Mouse (Mus musculus) midbrain, embryonic 14.5 days (tissue): ENCODE measurements around the gene Cs. TPM values are rescaled to one million over a fixed set of nuclear protein-coding genes. Genes with fewer than 3 reads are reported as not detected.

Source experiments
- ATAC-seq: fragments of 200-750 bp; cut with Nextera tagmentation; 2 replicates; pipeline ENCODE4 v1.8.0; 2017; ENCODE audit warnings: moderate number of reproducible peaks, moderate library complexity; ENCODE audit not compliant: low FRiP score, low TSS enrichment
- DNase-seq: peaks from one replicate; pipeline ENCODE4 v3.0.0-alpha.2; 2015
- H3K27ac ChIP-seq: fragments of 300-500 bp; sonication (generic); replicated peaks from 2 replicates; pipeline ENCODE4 v1.5.1; 2014; ENCODE audit warnings: mild to moderate bottlenecking, low read depth, low read length, moderate library complexity
- H3K27me3 ChIP-seq: fragments of 300-500 bp; sonication (generic); 2 replicates; pipeline ENCODE4 v1.6.1; 2014; ENCODE audit warnings: low read length, control low read depth, mixed read lengths; ENCODE audit not compliant: control insufficient read depth, insufficient read depth
- H3K36me3 ChIP-seq: fragments of 300-500 bp; sonication (generic); 2 replicates; pipeline ENCODE4 v1.6.1; 2014; ENCODE audit warnings: low read length, control low read depth; ENCODE audit not compliant: control insufficient read depth, insufficient read depth
- H3K4me1 ChIP-seq: fragments of 300-500 bp; sonication (generic); 2 replicates; pipeline ENCODE4 v1.6.1; 2014; ENCODE audit warnings: mild to moderate bottlenecking, antibody characterized with exemption, low read length, control low read depth; ENCODE audit not compliant: control insufficient read depth, insufficient read depth
- H3K4me2 ChIP-seq: fragments of 300-500 bp; sonication (generic); 2 replicates; pipeline ENCODE4 v1.6.1; 2014; ENCODE audit warnings: mild to moderate bottlenecking, low read length, moderate library complexity
- H3K4me3 ChIP-seq: fragments of 300-500 bp; sonication (generic); replicated peaks from 2 replicates; pipeline ENCODE4 v1.5.1; 2014; ENCODE audit warnings: low read depth, low read length
- H3K9ac ChIP-seq: fragments of 300-500 bp; sonication (generic); replicated peaks from 2 replicates; pipeline ENCODE4 v1.6.1; 2014; ENCODE audit warnings: mild to moderate bottlenecking, low read length, moderate library complexity
- H3K9me3 ChIP-seq: fragments of 300-500 bp; sonication (generic); 2 replicates; pipeline ENCODE4 v1.6.1; 2016; ENCODE audit warnings: low read length, control low read depth, mixed read lengths; ENCODE audit not compliant: control insufficient read depth
- WGBS: fragments of 180-500 bp; shearing (Covaris S2); extraction: QIAGEN DNeasy Blood & Tissue Kit; methylation state at CpG from one replicate; pipeline ENCODE4 v1.1.7; 2014; 5-methylcytosine and 5-hydroxymethylcytosine counted together
- polyA plus RNA-seq: library from polyadenylated mRNA; unstranded; fragments of >200 nt; fragmentation: Nextera tagmentation; extraction: Ambion mirVana; gene quantifications from 2 replicates; pipeline ENCODE4 v1.2.1, GENCODE M21; 2014

The Cs gene
- polyA plus RNA-seq, 1 experiment from 2014 or later: 247 TPM

DNA sequence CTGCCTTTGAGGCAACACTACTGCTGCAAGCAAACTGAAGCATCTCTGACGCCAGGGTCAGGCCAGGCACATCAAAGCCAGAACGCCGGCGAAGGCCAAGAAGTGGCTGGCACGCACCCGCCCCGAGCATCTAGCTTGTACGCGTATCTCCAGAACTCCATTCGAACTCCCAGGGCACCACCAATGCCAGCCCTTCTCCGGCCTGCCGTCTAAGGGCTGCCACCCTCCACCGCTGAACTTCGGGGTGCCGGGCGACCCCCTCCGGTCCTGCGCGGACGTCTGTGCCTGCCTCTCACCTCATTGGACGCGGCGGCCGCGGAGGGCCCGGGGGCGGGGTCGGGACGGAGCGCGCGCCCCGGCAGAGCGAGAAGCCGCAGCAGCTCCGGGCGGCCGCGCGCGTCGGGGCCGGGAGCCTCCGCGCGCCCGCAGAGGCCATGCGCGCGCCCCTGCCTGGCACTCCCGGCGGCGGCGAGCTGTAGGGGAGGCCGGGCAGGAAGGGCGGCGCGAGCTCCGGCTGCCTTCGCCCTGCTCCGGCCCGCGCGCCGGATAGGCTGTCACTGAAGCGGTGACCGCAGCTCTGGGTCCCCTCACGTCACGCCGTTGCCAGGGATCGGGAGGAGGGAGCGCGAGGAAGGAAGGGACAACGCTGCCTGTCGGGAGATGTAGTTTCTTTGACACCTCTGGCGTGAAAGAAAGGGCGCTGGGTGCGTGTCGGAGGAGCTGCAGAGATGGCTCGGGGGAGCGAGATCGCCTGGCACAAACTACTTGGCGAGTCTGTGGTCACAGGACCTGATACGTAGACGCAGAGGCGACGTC is 31.1 kb downstream of the Cs start, which contains the start of gene Coq10a:
Gene Coq10a, minus strand, starts transcription at position 596 of the 816 bp plus-strand sequence.
- H3K9ac ChIP-seq: peak within 1 kb of the TSS; percentile 74
- WGBS: under 1% methylated on average over 84 of the region's 87 CpGs
- peak within 1 kb of the TSS; percentile 61 for H3K4me3 ChIP-seq
- H3K4me2 ChIP-seq: peak within 1 kb of the TSS; percentile 91
- H3K4me1 ChIP-seq: peaks cover 17% of the 10 kb centered on the region
- peaks cover 8% of the 10 kb centered on the region for H3K36me3 ChIP-seq
- H3K27me3 ChIP-seq: no peaks in the 10 kb centered on the region
- H3K9me3 ChIP-seq: no peaks in the 10 kb centered on the region
- ATAC-seq (peak; percentile 94), DNase-seq (peak; percentile 95)
- H3K27ac ChIP-seq: peak within 1 kb of the TSS; percentile 98

DNA sequence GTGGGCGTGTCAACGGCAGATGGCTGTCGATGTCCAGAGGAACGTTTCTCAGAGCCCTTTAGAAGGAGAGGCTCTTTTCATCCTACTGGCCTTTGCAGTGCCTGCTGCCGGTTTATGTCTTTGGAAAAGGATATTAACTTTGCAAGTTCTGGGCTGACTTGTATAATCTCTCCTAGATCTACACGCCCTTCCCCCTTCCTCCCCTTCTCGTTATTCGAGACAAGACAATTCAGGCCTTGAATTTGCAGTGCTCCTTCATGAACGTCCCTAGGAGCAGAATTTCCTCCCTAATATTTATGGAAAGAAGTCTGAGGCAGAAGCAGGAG is 31.6 kb downstream of the Cs start:
- peak overlapping the region; percentile 91 for H3K4me2 ChIP-seq
- H3K4me3 ChIP-seq: peak overlapping the region; percentile 61
- 6% methylated on average over 9 of the region's 9 CpGs for WGBS
- H3K27me3 ChIP-seq: no peaks in the 10 kb centered on the region
- no peaks in the 10 kb centered on the region for H3K9me3 ChIP-seq
- peak overlapping the region; percentile 98 for H3K27ac ChIP-seq
- H3K36me3 ChIP-seq: peaks cover 5% of the 10 kb centered on the region; the same call in 1 of the 2 replicates
- DNase-seq (no peak), ATAC-seq (no peak; the same call in 1 of the 2 replicates)
- H3K9ac ChIP-seq: peak overlapping the region; percentile 74
- H3K4me1 ChIP-seq: peaks cover 17% of the 10 kb centered on the region

DNA sequence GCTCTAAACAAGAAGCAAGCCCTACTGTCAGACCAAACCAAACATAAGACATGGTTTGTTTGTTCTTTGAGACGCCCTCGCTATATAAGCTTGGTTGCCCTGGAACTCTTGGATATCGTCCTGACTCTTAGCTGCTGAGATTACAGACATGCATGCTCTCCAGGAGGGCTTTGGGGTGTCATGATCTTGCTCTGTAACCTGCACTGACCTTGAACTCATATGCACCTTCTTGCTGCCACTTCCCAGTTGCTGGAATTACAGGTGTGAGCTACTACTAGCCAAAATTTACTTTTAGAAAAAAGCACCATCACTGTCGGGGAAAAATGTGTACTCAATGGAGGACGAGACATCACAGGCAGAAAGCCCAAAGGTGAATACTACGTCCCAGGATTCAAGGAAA is 32.1 kb downstream of the Cs start:
- no peak for DNase-seq
- ATAC-seq: no peak
- Histone ChIP-seq H3K4me3 (peak overlapping the region; percentile 61), H3K4me1 (peaks cover 17% of the 10 kb centered on the region), H3K4me2 (peak overlapping the region; percentile 91), H3K9ac (peak overlapping the region; percentile 74; the same call in 1 of the 2 replicates), H3K9me3 (no peaks in the 10 kb centered on the region), H3K27ac (peak overlapping the region; percentile 98), H3K36me3 (peaks cover under 1% of the 10 kb centered on the region; the same call in 1 of the 2 replicates), H3K27me3 (no peaks in the 10 kb centered on the region)
- WGBS: 76% methylated on average over 6 of the region's 6 CpGs

- DNase-seq: no peak
- Histone ChIP-seq H3K27me3 (no peaks in the 10 kb centered on the region), H3K4me2 (no peak overlapping the region), H3K27ac (no peak overlapping the region), H3K36me3 (no peaks in the 10 kb centered on the region; the same call in 1 of the 2 replicates), H3K4me1 (peaks cover 17% of the 10 kb centered on the region), H3K4me3 (no peak overlapping the region), H3K9ac (no peak overlapping the region), H3K9me3 (no peaks in the 10 kb centered on the region)
- 60% methylated on average over 6 of the region's 6 CpGs for WGBS
- no peak for ATAC-seq
These were observed 32.5 kb downstream of the Cs start for GRCm38 (mm10) chr10:128370021-128370420.

DNA sequence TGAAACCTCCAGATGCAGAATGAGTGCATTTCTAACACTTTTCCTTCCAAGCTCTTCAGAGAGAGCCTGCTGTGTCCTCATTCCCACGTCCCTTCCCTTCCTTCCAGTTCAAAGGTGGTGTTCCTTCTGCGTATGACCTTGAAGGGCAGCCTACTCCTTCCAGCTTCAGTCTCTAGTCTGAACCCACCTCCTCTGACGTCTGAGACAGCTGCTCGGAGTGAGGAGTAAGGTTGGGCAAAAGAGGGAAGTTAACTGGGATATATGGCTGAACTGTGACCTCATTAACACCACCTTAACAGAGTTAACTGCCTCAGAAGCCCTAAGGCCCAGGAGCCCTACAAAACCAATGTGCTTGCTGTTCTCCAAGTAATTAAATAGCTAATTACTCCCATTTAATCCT is 33.1 kb downstream of the Cs start:
- WGBS: 69% methylated on average over 4 of the region's 4 CpGs
- no peak for ATAC-seq
- H3K4me2 ChIP-seq: no peak overlapping the region

DNA sequence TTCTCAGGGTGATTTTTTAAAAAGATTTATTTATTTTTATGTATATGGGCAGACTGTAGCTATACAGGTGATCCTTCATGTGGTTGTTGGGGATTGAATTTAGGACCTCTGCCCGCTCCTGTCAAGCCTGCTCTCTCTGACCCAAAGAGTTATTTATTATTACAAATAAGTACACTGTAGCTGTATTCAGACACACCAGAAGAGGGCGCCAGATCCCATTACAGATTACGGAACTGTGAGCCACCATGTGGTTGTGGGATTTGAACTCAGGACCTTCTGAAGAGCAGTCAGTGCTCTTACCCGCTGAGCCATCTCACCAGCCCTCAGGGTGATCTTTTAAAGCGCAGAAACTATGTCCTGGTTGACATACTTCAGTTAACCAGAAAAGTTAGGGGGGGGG is 34.6 kb downstream of the Cs start:
- H3K27ac ChIP-seq: no peak overlapping the region
- no peak overlapping the region for H3K4me3 ChIP-seq
- WGBS: 81% methylated on average over 5 of the region's 5 CpGs
- no peak overlapping the region for H3K4me2 ChIP-seq
- no peaks in the 10 kb centered on the region for H3K27me3 ChIP-seq
- H3K4me1 ChIP-seq: peaks cover 21% of the 10 kb centered on the region
- no peaks in the 10 kb centered on the region for H3K9me3 ChIP-seq
- ATAC-seq (no peak), DNase-seq (no peak)
- H3K36me3 ChIP-seq: no peaks in the 10 kb centered on the region
- no peak overlapping the region for H3K9ac ChIP-seq

More for the DNA sequence above, 33.1 kb downstream of the Cs start:
- Histone ChIP-seq H3K9me3 (no peaks in the 10 kb centered on the region), H3K9ac (no peak overlapping the region), H3K36me3 (no peaks in the 10 kb centered on the region), H3K27me3 (no peaks in the 10 kb centered on the region), H3K4me1 (peaks cover 17% of the 10 kb centered on the region), H3K4me3 (no peak overlapping the region), H3K27ac (no peak overlapping the region)
- no peak for DNase-seq

DNA sequence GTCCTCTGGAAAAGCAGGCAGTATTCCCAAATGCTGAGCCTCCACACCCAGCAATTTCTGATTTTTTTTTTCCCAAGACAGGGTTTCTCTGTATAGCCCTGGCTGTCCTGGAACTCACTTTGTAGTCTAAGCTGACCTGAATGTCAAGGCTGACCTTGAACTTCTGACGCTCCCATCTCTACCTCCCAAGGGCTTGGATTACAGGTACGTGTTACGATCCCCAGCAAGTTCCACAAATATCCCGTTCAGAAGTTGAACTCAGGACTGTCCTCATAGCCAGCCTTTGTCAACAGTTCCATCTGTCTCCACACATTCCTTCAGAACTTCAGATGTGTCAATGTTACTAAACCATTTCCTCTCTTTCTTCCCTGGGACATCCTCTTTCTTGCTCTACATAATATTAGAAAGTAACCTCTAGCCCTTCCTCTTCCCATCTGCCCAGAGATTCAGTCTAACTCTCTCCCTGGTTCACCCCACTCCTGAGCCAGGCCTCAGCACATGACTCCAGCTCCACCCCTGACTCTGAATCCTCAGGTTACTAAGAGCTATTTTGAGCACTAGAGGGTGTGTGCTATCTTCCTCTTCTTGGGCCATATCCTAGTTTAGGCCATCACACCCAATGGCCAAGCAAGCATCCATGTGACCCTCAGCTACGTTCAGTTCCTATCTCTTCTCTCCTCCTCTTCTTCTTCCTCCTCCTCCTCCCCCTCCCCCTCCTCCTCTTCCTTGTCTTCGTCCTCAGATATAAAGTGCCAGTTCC is 35.6 kb downstream of the Cs start:
- Histone ChIP-seq H3K4me1 (peaks cover 15% of the 10 kb centered on the region), H3K4me2 (no peak overlapping the region), H3K9ac (no peak overlapping the region), H3K27ac (no peak overlapping the region), H3K4me3 (no peak overlapping the region), H3K36me3 (no peaks in the 10 kb centered on the region), H3K9me3 (no peaks in the 10 kb centered on the region), H3K27me3 (no peaks in the 10 kb centered on the region)
- ATAC-seq (no peak), DNase-seq (no peak)
- WGBS: 86% methylated on average over 6 of the region's 6 CpGs

GRCm38 (mm10) chr10:128374393-128374792 is 36.9 kb downstream of the Cs start:
- Histone ChIP-seq H3K27ac (no peak overlapping the region), H3K4me2 (no peak overlapping the region), H3K4me3 (no peak overlapping the region), H3K36me3 (peaks cover 11% of the 10 kb centered on the region), H3K27me3 (no peaks in the 10 kb centered on the region), H3K4me1 (peaks cover 19% of the 10 kb centered on the region), H3K9ac (no peak overlapping the region), H3K9me3 (no peaks in the 10 kb centered on the region)
- 81% methylated on average over 6 of the region's 6 CpGs for WGBS
- DNase-seq (no peak), ATAC-seq (no peak)
